Comparison of ENCODE assay signal across 28 mouse cellular contexts in genomic region chr1:174931003-174931619, GRCm38 (mm10). TPM values are rescaled to one million over a fixed set of nuclear protein-coding genes. Genes with fewer than 3 reads are reported as not detected.
A peak's percentile ranks its signal among the peaks of the same experiment; 100 is the strongest.
DNase-seq lines count a peak whose midpoint lies in the region; ATAC-seq lines count a peak whose summit lies in the region.
"Had no signal": no experiment of that assay in that cellular context is flagged by ENCODE, and none has a peak within 500 bp of the region (broad histone marks: within the 10 kb centered on the region; RNA-seq: fewer than 3 reads in every experiment).

No protein-coding gene starts in this region.

- H3K9me3 ChIP-seq in hindbrain, embryonic 10.5 days: no peaks in the 10 kb centered on the region
- H3K9me3 ChIP-seq in hindbrain, embryonic 16.5 days (ENCODE audit: control insufficient read depth, low read length): no peaks in the 10 kb centered on the region
- no peaks in the 10 kb centered on the region for H3K9me3 ChIP-seq in midbrain, embryonic 11.5 days (ENCODE audit: control insufficient read depth, low read length)
- no peaks in the 10 kb centered on the region for H3K9me3 ChIP-seq in midbrain, embryonic 16.5 days (replicated peaks; ENCODE audit: control insufficient read depth, low read length, poor library complexity, severe bottlenecking)
- H3K9me3 ChIP-seq in hindbrain, embryonic 12.5 days (replicated peaks): no peaks in the 10 kb centered on the region
- H3K9me3 ChIP-seq: embryonic facial prominence, embryonic 13.5 days; forebrain, embryonic 15.5 days; stomach, embryonic 15.5 days had no signal

- H3K4me2 ChIP-seq in hindbrain, embryonic 16.5 days (ENCODE audit: low read length): no peak overlapping the region
- no peak overlapping the region for H3K4me2 ChIP-seq in midbrain, embryonic 11.5 days
- no peak overlapping the region for H3K4me2 ChIP-seq in midbrain, embryonic 16.5 days (ENCODE audit: low read length)
- H3K4me2 ChIP-seq in hindbrain, embryonic 12.5 days (replicated peaks): no peak overlapping the region
- H3K4me2 ChIP-seq: embryonic facial prominence, embryonic 13.5 days; forebrain, embryonic 15.5 days; liver, embryonic 12.5 days; stomach, embryonic 15.5 days had no signal

- ATAC-seq in hindbrain, embryonic 16.5 days: no peak
- peak; percentile 96 for ATAC-seq in midbrain, embryonic 11.5 days (ENCODE audit: low FRiP score)
- no peak for ATAC-seq in midbrain, embryonic 16.5 days
- peak; percentile 93 for ATAC-seq in hindbrain, embryonic 12.5 days (ENCODE audit: low FRiP score)
- ATAC-seq: forebrain, embryonic 15.5 days; inflammation-experienced regulatory T-cells, adult 6 months; liver, embryonic 12.5 days had no signal

- DNase-seq in hindbrain, embryonic 10.5 days (ENCODE audit: low spot score): peak; percentile 42
- DNase-seq in midbrain, embryonic 11.5 days (ENCODE audit: low spot score, missing footprints): no peak
- DNase-seq in mesoderm, embryonic 11.5 days (ENCODE audit: low read depth, low spot score): peak; percentile 36
- DNase-seq in adrenal gland, postnatal 4 days (ENCODE audit: low spot score in 2 of 2): no peak
- no peak for DNase-seq in left cerebral cortex, postnatal 4 days
- DNase-seq: adrenal gland, adult 8-10 months; cerebellum, adult 2 months; cerebellum, postnatal 36 days; gastrocnemius, postnatal 25 days; heart, postnatal 36 days; kidney, adult 18-20 months; layer of hippocampus, adult 9-11 months; lung, adult 2 months; lung, postnatal 14 days; thymus, postnatal 25 days had no signal

- H3K27me3 ChIP-seq in hindbrain, embryonic 10.5 days (ENCODE audit: insufficient read depth, poor library complexity, severe bottlenecking): no peaks in the 10 kb centered on the region
- no peaks in the 10 kb centered on the region for H3K27me3 ChIP-seq in hindbrain, embryonic 16.5 days (replicated peaks; ENCODE audit: control insufficient read depth, insufficient read depth, low read length)
- no peaks in the 10 kb centered on the region for H3K27me3 ChIP-seq in midbrain, embryonic 11.5 days (ENCODE audit: control insufficient read depth, insufficient read depth, low read length)
- no peaks in the 10 kb centered on the region for H3K27me3 ChIP-seq in midbrain, embryonic 16.5 days (ENCODE audit: control insufficient read depth, insufficient read depth, low read depth, low read length)
- H3K27me3 ChIP-seq in hindbrain, embryonic 12.5 days: no peaks in the 10 kb centered on the region
- H3K27me3 ChIP-seq: embryonic facial prominence, embryonic 13.5 days; forebrain, embryonic 15.5 days; liver, embryonic 12.5 days; stomach, embryonic 15.5 days had no signal

- no peaks in the 10 kb centered on the region for H3K36me3 ChIP-seq in hindbrain, embryonic 10.5 days
- no peaks in the 10 kb centered on the region for H3K36me3 ChIP-seq in hindbrain, embryonic 16.5 days (ENCODE audit: control insufficient read depth, insufficient read depth, low read length)
- no peaks in the 10 kb centered on the region for H3K36me3 ChIP-seq in midbrain, embryonic 11.5 days (ENCODE audit: control insufficient read depth, insufficient read depth, low read length)
- H3K36me3 ChIP-seq in midbrain, embryonic 16.5 days (ENCODE audit: control insufficient read depth, insufficient read depth, low read length): no peaks in the 10 kb centered on the region
- no peaks in the 10 kb centered on the region for H3K36me3 ChIP-seq in hindbrain, embryonic 12.5 days
- H3K36me3 ChIP-seq: embryonic facial prominence, embryonic 13.5 days; forebrain, embryonic 15.5 days; liver, embryonic 12.5 days; stomach, embryonic 15.5 days had no signal

- no peak overlapping the region for H3K4me3 ChIP-seq in hindbrain, embryonic 10.5 days
- H3K4me3 ChIP-seq in hindbrain, embryonic 16.5 days (ENCODE audit: low read length): no peak overlapping the region
- no peak overlapping the region for H3K4me3 ChIP-seq in midbrain, embryonic 11.5 days (ENCODE audit: low read depth, low read length)
- no peak overlapping the region for H3K4me3 ChIP-seq in midbrain, embryonic 16.5 days (ENCODE audit: low read depth, low read length)
- H3K4me3 ChIP-seq in hindbrain, embryonic 12.5 days: no peak overlapping the region
- H3K4me3 ChIP-seq: embryonic facial prominence, embryonic 13.5 days; erythroblast, embryonic 14.5 days; forebrain, embryonic 15.5 days; liver, embryonic 12.5 days; stomach, embryonic 15.5 days had no signal

- peaks cover 8% of the 10 kb centered on the region for H3K4me1 ChIP-seq in hindbrain, embryonic 10.5 days (replicated peaks)
- H3K4me1 ChIP-seq in hindbrain, embryonic 16.5 days (ENCODE audit: control insufficient read depth, insufficient read depth, low read depth, low read length): no peaks in the 10 kb centered on the region
- H3K4me1 ChIP-seq in midbrain, embryonic 11.5 days (ENCODE audit: control insufficient read depth, insufficient read depth, low read length): no peaks in the 10 kb centered on the region
- H3K4me1 ChIP-seq in midbrain, embryonic 16.5 days (ENCODE audit: control insufficient read depth, insufficient read depth, low read length): no peaks in the 10 kb centered on the region
- peaks cover 6% of the 10 kb centered on the region; the same call in 1 of the 2 replicates for H3K4me1 ChIP-seq in hindbrain, embryonic 12.5 days
- H3K4me1 ChIP-seq: embryonic facial prominence, embryonic 13.5 days; forebrain, embryonic 15.5 days; liver, embryonic 12.5 days; stomach, embryonic 15.5 days had no signal

- H3K27ac ChIP-seq in hindbrain, embryonic 10.5 days: peak overlapping the region; percentile 56; the same call in 1 of the 2 replicates
- no peak overlapping the region for H3K27ac ChIP-seq in hindbrain, embryonic 16.5 days (ENCODE audit: low read depth, low read length)
- no peak overlapping the region for H3K27ac ChIP-seq in midbrain, embryonic 11.5 days (ENCODE audit: low read depth, low read length)
- H3K27ac ChIP-seq in midbrain, embryonic 16.5 days (ENCODE audit: low read length): no peak overlapping the region
- no peak overlapping the region for H3K27ac ChIP-seq in hindbrain, embryonic 12.5 days
- H3K27ac ChIP-seq: embryonic facial prominence, embryonic 13.5 days; forebrain, embryonic 15.5 days; liver, embryonic 12.5 days; stomach, embryonic 15.5 days had no signal

- intact Hi-C loops in left cerebral cortex, postnatal 4 days (cut with DNase I): no loop called here

- H3K9ac ChIP-seq in hindbrain, embryonic 16.5 days (ENCODE audit: low read depth, low read length): no peak overlapping the region
- H3K9ac ChIP-seq in midbrain, embryonic 11.5 days (ENCODE audit: low read length): no peak overlapping the region
- no peak overlapping the region for H3K9ac ChIP-seq in midbrain, embryonic 16.5 days (ENCODE audit: low read depth, low read length)
- H3K9ac ChIP-seq in hindbrain, embryonic 12.5 days: no peak overlapping the region
- H3K9ac ChIP-seq: embryonic facial prominence, embryonic 13.5 days; forebrain, embryonic 15.5 days; liver, embryonic 12.5 days; stomach, embryonic 15.5 days had no signal

- 48% methylated on average over 3 of the region's 3 CpGs for WGBS in hindbrain, embryonic 10.5 days
- 24% methylated on average over 3 of the region's 3 CpGs for WGBS in hindbrain, embryonic 16.5 days
- 54% methylated on average over 3 of the region's 3 CpGs for WGBS in midbrain, embryonic 11.5 days
- WGBS in midbrain, embryonic 16.5 days: 28% methylated on average over 3 of the region's 3 CpGs
- 24% methylated on average over 3 of the region's 3 CpGs for WGBS in hindbrain, embryonic 12.5 days

RNA-seq across cellular contexts. Expression of gene Grem2, which starts 9.5 kb away (rescaled TPM):
- polyA plus RNA-seq in hindbrain, embryonic 10.5 days (2016; fragmentation: Nextera tagmentation; extraction: Ambion mirVana): 3.5 and 4.6 TPM in 2 replicates
- polyA plus RNA-seq in hindbrain, embryonic 16.5 days (2015; fragmentation: Nextera tagmentation; extraction: Ambion mirVana): 2.6 and 3.4 TPM in 2 replicates
- polyA plus RNA-seq in midbrain, embryonic 11.5 days (2014; fragmentation: Nextera tagmentation; extraction: Ambion mirVana): 1.6 and 1.7 TPM in 2 replicates
- 2.2 and 2.5 TPM in 2 replicates for polyA plus RNA-seq in midbrain, embryonic 16.5 days (2015; fragmentation: Nextera tagmentation; extraction: Ambion mirVana)
- polyA plus RNA-seq in hindbrain, embryonic 12.5 days (2016; fragmentation: Nextera tagmentation; extraction: Ambion mirVana): 2.4 and 2.9 TPM in 2 replicates
- under 1 TPM; 0.48 to 0.90 TPM for total RNA-seq in adrenal gland, postnatal 4 days (2021)
- 10 to 100 TPM; 16.2 to 18.2 TPM for total RNA-seq in left cerebral cortex, postnatal 4 days (2021)
- total RNA-seq: megakaryocyte progenitor cell, adult 5-6 weeks; MEL; neutrophil, adult 5-6 weeks had no signal
- polyA plus RNA-seq: erythroblast, embryonic 14.5 days; heart, embryonic 14.5 days; inflammation-experienced regulatory T-cells, adult 6 months had no signal

Comparison
In these comparisons a context has a peak if more than half of its experiments do, and no peak if none do; other contexts are left out.
1. ATAC-seq: peak in midbrain, embryonic 11.5 days (single experiment) and hindbrain, embryonic 12.5 days (single experiment); none in hindbrain, embryonic 16.5 days (single experiment) and midbrain, embryonic 16.5 days (single experiment).
2. DNase-seq: peak in hindbrain, embryonic 10.5 days (single experiment) and mesoderm, embryonic 11.5 days (single experiment); none in midbrain, embryonic 11.5 days (single experiment), adrenal gland, postnatal 4 days (0 of 2) and left cerebral cortex, postnatal 4 days (single experiment).